Mouse (Mus musculus) olfactory bulb, adult 2 months (tissue): ENCODE measurements at regions not wholly inside any gene's neighbourhood (a gene's known extent, or its start where the extent isn't known, plus 50 kb on each side); places are given as distances from the start of the nearest gene placed in this dataset.

Experiments
- CTCF ChIP-seq: fragments of 200-500 bp; IDR thresholded peaks from 2 replicates; pipeline ENCODE4 v1.5.1; 2012; ENCODE audit warnings: low read depth, mild to moderate bottlenecking, low read length, moderate library complexity; ENCODE audit not compliant: insufficient read depth
- POLR2A ChIP-seq: fragments of 200-500 bp; IDR thresholded peaks from 2 replicates; pipeline ENCODE4 v1.6.1; 2012; ENCODE audit warnings: mild to moderate bottlenecking, low read depth, low read length, moderate library complexity; ENCODE audit not compliant: insufficient read depth

GRCm38 (mm10) chr16:87124519-87124918 lies 229.5 kb upstream of the N6amt1 start:
- TF ChIP-seq CTCF (no peak), POLR2A (no peak)
